Mouse (Mus musculus) stomach, embryonic 15.5 days (tissue): ENCODE measurements around the gene Cdh4. TPM values are rescaled to one million over a fixed set of nuclear protein-coding genes. Genes with fewer than 3 reads are reported as not detected.

Source experiments
- ATAC-seq: fragments of 200-750 bp; cut with Nextera tagmentation; 2 replicates; pipeline ENCODE4 v1.8.0; 2017; ENCODE audit warnings: low read depth, moderate number of reproducible peaks, moderate TSS enrichment; ENCODE audit not compliant: insufficient read depth, low FRiP score
- H3K27ac ChIP-seq: fragments of 300-500 bp; sonication (generic); 2 replicates; pipeline ENCODE4 v1.5.1; 2015; ENCODE audit warnings: mild to moderate bottlenecking, inconsistent platforms
- H3K27me3 ChIP-seq: fragments of 300-500 bp; sonication (generic); replicated peaks from 2 replicates; pipeline ENCODE4 v1.6.1; 2015; ENCODE audit warnings: inconsistent platforms
- H3K36me3 ChIP-seq: fragments of 300-500 bp; sonication (generic); 2 replicates; pipeline ENCODE4 v1.6.1; 2015; ENCODE audit warnings: inconsistent platforms
- H3K4me1 ChIP-seq: fragments of 300-500 bp; sonication (generic); 2 replicates; pipeline ENCODE4 v1.6.1; 2015; ENCODE audit warnings: inconsistent platforms
- H3K4me2 ChIP-seq: fragments of 300-500 bp; sonication (generic); 2 replicates; pipeline ENCODE4 v1.6.1; 2015; ENCODE audit warnings: mild to moderate bottlenecking, inconsistent platforms
- H3K4me3 ChIP-seq: fragments of 300-500 bp; sonication (generic); replicated peaks from 2 replicates; pipeline ENCODE4 v1.5.1; 2015; ENCODE audit warnings: inconsistent platforms
- H3K9ac ChIP-seq: fragments of 300-500 bp; sonication (generic); 2 replicates; pipeline ENCODE4 v1.6.1; 2015; ENCODE audit warnings: inconsistent platforms
- H3K9me3 ChIP-seq: fragments of 300-500 bp; sonication (generic); 2 replicates; pipeline ENCODE4 v1.6.1; 2016; ENCODE audit warnings: inconsistent platforms
- WGBS: fragments of 180-500 bp; shearing (Covaris S2); methylation state at CpG from one replicate; pipeline ENCODE4 v1.1.7; 2015; 5-methylcytosine and 5-hydroxymethylcytosine counted together
- polyA plus RNA-seq: library from polyadenylated mRNA; unstranded; fragments of >200 nt; fragmentation: Nextera tagmentation; extraction: Ambion mirVana; gene quantifications from 2 replicates; pipeline ENCODE4 v1.2.1, GENCODE M21; 2015

Cdh4 gene
- polyA plus RNA-seq, 1 experiment from 2014 or later, result 3.6 TPM

DNA sequence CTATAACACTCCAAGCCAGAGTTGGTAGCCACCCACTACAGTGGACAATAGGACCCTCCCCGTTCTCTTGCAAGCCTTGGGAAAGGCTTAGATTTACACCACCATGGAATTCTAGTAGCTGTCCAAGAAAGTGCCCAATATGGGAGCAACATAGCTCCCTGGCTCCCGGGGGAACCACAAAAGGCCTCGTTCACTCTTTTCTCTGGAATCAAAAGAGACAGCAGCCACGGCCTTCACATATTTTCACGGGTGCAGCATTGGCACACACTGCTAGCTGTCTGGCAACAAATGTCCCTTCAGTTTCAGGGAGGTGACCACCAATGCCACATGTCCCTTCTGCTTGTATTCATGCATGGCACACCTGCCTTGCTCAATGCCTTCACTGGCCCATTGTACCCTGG lies 38.6 kb downstream of the Cdh4 start:
- Histone ChIP-seq H3K4me1 (no peaks in the 10 kb centered on the region), H3K4me2 (no peak overlapping the region), H3K4me3 (no peak overlapping the region), H3K9ac (no peak overlapping the region), H3K27ac (no peak overlapping the region), H3K9me3 (no peaks in the 10 kb centered on the region), H3K36me3 (no peaks in the 10 kb centered on the region), H3K27me3 (no peaks in the 10 kb centered on the region)
- ATAC-seq, result no peak
- WGBS, result 81% methylated on average over 5 of the region's 5 CpGs

DNA sequence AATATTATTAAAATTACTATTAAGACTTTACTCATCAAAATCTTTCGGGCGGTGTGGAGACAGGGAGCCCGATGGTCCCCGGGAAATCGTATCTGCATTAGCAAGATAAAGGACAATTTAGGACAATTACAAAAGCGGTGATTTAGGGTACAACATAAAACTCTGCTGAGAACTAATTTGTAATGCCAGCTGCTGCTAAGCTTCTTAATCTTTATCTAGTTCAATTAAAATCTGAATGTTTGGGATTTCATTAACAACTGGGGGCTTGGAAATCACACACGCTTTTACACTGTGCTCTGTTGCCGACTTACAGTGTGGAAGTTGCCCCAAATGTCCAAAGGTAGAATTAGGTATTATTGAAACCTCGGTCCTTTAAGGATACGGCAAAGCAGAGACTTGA lies 39.1 kb downstream of the Cdh4 start:
- ATAC-seq, result no peak
- no peaks in the 10 kb centered on the region for H3K4me1 ChIP-seq

DNA sequence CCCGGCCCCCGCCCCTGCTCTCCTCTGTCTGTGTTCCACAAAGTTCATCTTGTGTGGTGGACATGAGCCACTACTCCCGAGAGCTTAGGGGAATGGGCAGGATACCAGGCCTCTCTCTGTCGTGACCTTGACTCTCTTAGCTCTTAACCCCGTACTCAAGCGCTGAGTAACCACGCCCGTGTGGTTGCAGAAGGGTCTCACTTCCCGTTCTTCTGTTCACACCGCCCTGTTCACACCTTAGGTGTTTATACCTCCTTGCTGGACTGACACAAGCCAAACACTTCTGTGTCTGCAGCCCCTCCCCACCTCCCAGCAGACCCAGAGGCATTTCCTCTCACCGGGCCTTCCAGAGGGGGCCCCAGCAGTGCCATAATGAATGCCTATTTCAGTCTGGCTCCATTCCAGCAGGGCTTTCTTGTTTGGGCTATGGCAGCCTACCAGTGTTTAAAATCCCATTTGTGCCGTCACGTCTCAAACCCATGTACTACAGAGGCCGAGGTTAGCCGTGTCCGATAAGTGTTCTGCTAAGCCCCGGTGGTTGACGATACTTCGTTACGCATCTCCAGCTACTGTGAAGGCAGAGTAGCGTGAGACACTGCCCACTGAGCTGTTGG lies 46.4 kb downstream of the Cdh4 start:
- Histone ChIP-seq H3K27me3 (no peaks in the 10 kb centered on the region), H3K4me1 (no peaks in the 10 kb centered on the region), H3K4me2 (no peak overlapping the region), H3K36me3 (no peaks in the 10 kb centered on the region), H3K27ac (no peak overlapping the region), H3K9ac (no peak overlapping the region), H3K9me3 (no peaks in the 10 kb centered on the region), H3K4me3 (no peak overlapping the region)
- WGBS, result 66% methylated on average over 21 of the region's 21 CpGs
- no peak; the same call in 1 of the 2 replicates for ATAC-seq

More for the DNA sequence above, 39.1 kb downstream of the Cdh4 start:
- 90% methylated on average over 10 of the region's 10 CpGs for WGBS
- no peak overlapping the region for H3K4me2 ChIP-seq
- H3K27me3 ChIP-seq, result no peaks in the 10 kb centered on the region
- H3K27ac ChIP-seq, result no peak overlapping the region
- H3K9me3 ChIP-seq, result no peaks in the 10 kb centered on the region
- H3K9ac ChIP-seq, result no peak overlapping the region
- no peak overlapping the region for H3K4me3 ChIP-seq
- H3K36me3 ChIP-seq, result no peaks in the 10 kb centered on the region

DNA sequence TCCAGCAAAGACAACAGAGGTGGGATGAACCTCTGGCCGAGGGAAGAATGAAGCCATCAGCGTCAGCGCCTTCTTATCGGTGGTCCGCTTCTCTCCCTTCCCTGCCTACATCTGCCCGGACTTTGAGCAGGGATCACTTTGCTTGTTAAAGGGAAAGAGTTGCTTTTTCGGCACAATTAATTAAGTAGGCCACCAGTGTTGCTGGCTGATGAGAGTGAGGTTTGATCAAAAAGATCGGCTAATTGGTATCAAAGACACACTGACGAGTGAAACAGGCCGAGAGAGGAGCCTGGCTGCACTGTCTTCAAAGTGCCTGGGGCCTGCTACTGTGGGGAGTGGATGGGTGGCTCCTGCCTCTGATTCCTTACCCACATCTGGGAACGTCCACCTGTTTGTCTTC lies 49.7 kb downstream of the Cdh4 start:
- Histone ChIP-seq H3K9me3 (no peaks in the 10 kb centered on the region), H3K27ac (no peak overlapping the region), H3K4me1 (no peaks in the 10 kb centered on the region), H3K4me3 (no peak overlapping the region), H3K4me2 (no peak overlapping the region), H3K27me3 (no peaks in the 10 kb centered on the region), H3K9ac (no peak overlapping the region), H3K36me3 (no peaks in the 10 kb centered on the region)
- WGBS, result 71% methylated on average over 11 of the region's 11 CpGs
- no peak for ATAC-seq

DNA sequence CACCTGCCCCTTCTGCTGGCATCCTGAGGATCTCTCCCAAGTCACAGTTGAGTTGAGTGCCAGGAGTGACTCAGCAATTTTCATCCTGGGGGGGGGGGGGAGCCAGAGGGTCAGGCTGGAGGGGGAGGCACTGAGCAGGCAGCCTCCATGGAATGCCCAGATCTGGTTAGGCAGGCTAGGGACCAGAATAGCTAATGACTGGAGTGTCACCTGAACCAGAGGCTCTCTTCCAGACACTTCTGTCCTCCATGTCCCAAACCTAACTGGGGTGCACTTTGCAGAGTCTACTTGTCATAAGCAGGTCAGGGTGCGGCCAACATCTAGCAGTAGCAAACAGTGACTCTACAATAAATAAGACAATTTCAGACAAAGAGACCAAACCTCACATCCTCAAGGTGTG lies 52.0 kb downstream of the Cdh4 start:
- no peaks in the 10 kb centered on the region for H3K4me1 ChIP-seq
- ATAC-seq, result no peak
- H3K27ac ChIP-seq, result no peak overlapping the region
- 96% methylated on average over 1 of the region's 1 CpGs for WGBS
- no peak overlapping the region for H3K4me3 ChIP-seq
- H3K9me3 ChIP-seq, result no peaks in the 10 kb centered on the region
- H3K27me3 ChIP-seq, result no peaks in the 10 kb centered on the region
- no peak overlapping the region for H3K4me2 ChIP-seq
- H3K9ac ChIP-seq, result no peak overlapping the region
- no peaks in the 10 kb centered on the region for H3K36me3 ChIP-seq

DNA sequence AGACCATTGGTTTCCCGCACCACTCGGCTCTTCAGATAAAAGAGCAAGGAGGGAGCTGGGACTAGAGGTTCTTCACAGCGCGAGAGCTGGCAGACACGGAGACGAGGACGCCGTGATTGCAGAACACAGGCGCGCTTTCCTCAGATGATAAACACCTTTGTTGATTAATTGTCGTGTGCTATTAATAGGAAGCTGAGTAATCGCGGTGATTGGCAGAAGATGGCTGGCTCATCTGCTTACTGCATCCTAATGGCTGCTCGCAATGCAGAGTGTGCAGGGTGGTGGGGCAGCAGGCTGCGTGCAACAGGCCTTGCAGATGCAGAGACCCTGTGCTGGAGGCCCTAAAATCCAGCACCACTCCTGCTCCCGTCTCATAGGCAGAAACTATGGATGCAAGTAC lies 68.2 kb downstream of the Cdh4 start:
- H3K27me3 ChIP-seq, result no peaks in the 10 kb centered on the region
- H3K4me3 ChIP-seq, result no peak overlapping the region
- H3K4me2 ChIP-seq, result no peak overlapping the region
- 74% methylated on average over 16 of the region's 16 CpGs for WGBS
- H3K9ac ChIP-seq, result no peak overlapping the region
- no peak overlapping the region for H3K27ac ChIP-seq
- no peaks in the 10 kb centered on the region for H3K9me3 ChIP-seq
- ATAC-seq, result no peak
- no peaks in the 10 kb centered on the region for H3K36me3 ChIP-seq
- no peaks in the 10 kb centered on the region for H3K4me1 ChIP-seq

DNA sequence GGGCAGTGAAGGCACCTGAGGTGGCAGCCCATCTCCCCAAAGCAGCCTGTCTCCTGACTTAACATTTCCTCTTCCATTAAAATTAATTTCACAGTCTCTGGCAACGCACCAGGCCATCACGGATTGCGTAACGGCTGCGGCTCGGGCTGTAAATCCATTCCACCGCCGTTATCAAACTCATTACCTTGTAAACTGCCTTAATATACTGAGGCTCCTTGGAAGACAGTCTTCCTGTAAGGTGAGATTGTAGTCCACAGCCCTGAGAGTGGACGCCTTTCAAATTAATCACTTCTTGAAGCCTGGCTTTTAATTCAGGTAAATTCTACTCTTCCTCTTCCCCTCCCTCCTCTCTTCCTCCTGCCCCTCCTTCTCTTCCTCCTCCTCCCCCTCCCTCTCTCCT lies 74.3 kb downstream of the Cdh4 start:
- Histone ChIP-seq H3K4me1 (no peaks in the 10 kb centered on the region), H3K27ac (no peak overlapping the region), H3K4me3 (no peak overlapping the region), H3K4me2 (no peak overlapping the region), H3K27me3 (no peaks in the 10 kb centered on the region), H3K9ac (no peak overlapping the region), H3K36me3 (no peaks in the 10 kb centered on the region), H3K9me3 (no peaks in the 10 kb centered on the region)
- 83% methylated on average over 9 of the region's 9 CpGs for WGBS
- ATAC-seq, result no peak

DNA sequence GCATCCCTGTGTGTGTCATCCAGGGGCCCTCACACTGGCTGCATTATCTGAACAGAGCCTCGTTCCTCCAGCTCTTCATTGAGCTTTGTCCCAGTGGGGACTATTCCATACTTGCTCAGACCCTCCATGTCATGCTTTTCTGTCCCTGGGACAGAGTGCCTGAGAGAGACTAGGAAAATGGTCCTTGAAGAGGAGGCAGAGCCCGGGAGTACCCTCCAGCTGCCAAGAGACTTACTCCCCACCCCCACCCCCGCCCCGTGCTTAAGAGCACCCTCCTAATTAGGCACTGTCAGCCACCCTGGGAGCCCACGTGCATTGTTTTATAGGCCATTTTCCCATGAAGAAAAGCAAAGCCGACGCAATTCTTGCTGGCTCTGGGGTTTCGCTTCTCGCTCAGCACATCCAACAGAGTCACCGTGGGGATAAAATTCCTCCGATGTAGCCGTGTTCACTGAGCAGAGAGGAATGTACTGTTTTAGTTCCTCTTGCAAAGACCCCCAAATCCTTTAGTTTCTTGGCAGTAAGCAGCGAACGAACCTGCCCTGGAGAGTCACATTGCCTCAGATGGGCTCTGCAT lies 76.3 kb downstream of the Cdh4 start:
- H3K36me3 ChIP-seq, result no peaks in the 10 kb centered on the region
- H3K9ac ChIP-seq, result no peak overlapping the region
- no peaks in the 10 kb centered on the region for H3K27me3 ChIP-seq
- 49% methylated on average over 14 of the region's 14 CpGs for WGBS
- H3K4me3 ChIP-seq, result no peak overlapping the region
- H3K9me3 ChIP-seq, result no peaks in the 10 kb centered on the region
- no peak overlapping the region for H3K4me2 ChIP-seq
- H3K4me1 ChIP-seq, result no peaks in the 10 kb centered on the region
- no peak overlapping the region for H3K27ac ChIP-seq
- no peak for ATAC-seq

DNA sequence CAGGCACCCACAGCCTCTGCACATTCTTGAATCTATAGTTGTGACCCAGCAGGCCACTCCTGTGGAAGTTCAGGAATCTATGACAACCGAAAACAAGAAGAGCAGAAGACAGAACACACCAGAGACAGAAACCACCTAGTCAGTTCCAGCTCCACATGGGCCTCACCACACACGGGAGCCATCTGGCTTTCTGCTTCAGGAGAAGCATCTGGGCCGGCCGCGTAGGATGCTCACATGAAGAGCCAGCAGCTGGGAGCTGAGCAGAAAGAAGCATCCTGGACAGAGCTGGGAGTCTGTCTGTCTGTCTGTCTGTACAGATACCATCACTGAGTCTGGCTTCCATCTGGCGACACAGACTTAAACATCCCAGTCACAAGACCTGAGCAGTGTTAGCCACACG lies 76.9 kb downstream of the Cdh4 start:
- Histone ChIP-seq H3K27me3 (no peaks in the 10 kb centered on the region), H3K4me2 (no peak overlapping the region), H3K4me1 (no peaks in the 10 kb centered on the region)

DNA sequence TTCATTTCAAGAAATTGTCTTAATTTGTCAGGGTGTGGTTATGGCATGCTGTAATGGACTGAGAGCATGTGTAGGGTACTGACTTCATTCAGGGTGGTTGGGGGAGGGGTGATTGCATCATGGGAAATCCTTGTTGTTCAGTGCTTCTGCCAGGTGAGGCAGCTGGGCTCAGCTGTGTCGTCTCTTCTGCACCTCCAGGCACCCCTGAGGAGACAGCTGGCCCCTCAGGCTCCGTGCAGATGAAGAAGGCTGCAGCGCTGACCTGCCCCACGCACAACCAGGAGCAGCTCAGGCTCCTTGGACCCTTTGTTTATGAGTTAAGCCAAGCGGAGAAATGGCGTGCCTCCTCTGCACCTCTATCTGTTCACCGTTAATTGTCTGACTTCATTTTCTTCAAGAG lies 77.7 kb downstream of the Cdh4 start:
- Histone ChIP-seq H3K9ac (no peak overlapping the region), H3K36me3 (no peaks in the 10 kb centered on the region), H3K4me1 (no peaks in the 10 kb centered on the region), H3K9me3 (no peaks in the 10 kb centered on the region), H3K4me3 (no peak overlapping the region), H3K4me2 (no peak overlapping the region), H3K27ac (no peak overlapping the region), H3K27me3 (no peaks in the 10 kb centered on the region)
- no peak for ATAC-seq
- WGBS, result 47% methylated on average over 7 of the region's 7 CpGs

More for the DNA sequence above, 76.9 kb downstream of the Cdh4 start:
- Histone ChIP-seq H3K27ac (no peak overlapping the region), H3K9ac (no peak overlapping the region), H3K4me3 (no peak overlapping the region), H3K9me3 (no peaks in the 10 kb centered on the region), H3K36me3 (no peaks in the 10 kb centered on the region)
- 78% methylated on average over 7 of the region's 7 CpGs for whole genome bisulfite sequencing
- no peak for ATAC-seq

DNA sequence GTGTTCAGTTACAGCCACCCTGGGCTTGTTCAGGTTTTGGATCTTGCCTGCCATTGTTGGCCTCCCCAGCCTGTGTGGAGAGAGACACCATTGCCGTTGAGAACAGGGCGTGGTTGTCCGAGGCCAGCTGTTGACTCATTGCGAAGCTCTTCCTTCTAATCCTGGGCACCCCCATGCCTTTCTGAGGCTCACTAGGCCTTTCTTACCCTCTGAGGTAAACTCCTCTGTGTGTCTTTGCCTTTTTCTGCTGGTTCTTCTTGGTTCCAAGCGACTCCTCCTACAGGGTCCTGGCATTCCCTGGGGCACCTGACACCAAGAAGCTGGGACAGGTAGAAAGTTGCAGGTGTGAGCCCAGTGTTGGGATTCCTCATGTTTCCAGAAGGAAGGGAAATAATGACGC lies 78.7 kb downstream of the Cdh4 start:
- WGBS, result 85% methylated on average over 6 of the region's 6 CpGs
- no peak overlapping the region for H3K4me2 ChIP-seq
- H3K4me1 ChIP-seq, result no peaks in the 10 kb centered on the region
- no peak overlapping the region for H3K9ac ChIP-seq
- H3K4me3 ChIP-seq, result no peak overlapping the region
- H3K9me3 ChIP-seq, result no peaks in the 10 kb centered on the region
- no peak overlapping the region for H3K27ac ChIP-seq
- H3K27me3 ChIP-seq, result no peaks in the 10 kb centered on the region
- no peaks in the 10 kb centered on the region for H3K36me3 ChIP-seq
- no peak for ATAC-seq

DNA sequence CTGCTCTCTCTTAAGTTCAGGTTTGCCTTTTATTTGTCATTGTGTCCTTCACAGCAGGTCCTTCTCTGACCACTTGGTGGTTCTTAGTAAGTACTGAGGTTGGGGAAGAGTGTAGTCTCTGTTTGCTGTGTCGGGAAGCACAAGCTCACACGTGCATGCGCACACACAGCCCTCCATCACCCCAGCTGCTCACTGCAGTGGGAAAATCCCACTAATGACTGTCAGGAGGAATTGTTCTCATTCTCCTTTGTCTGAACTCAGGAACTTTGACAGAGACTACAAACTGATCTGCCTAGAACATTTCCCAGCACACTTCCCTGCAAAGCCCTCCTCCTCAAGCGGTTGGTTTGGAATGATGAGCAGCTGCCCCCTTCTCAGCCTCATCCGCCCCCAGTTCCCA lies 79.2 kb downstream of the Cdh4 start:
- Histone ChIP-seq H3K4me1 (no peaks in the 10 kb centered on the region), H3K9me3 (no peaks in the 10 kb centered on the region), H3K4me2 (no peak overlapping the region), H3K9ac (no peak overlapping the region), H3K36me3 (no peaks in the 10 kb centered on the region), H3K27ac (no peak overlapping the region), H3K4me3 (no peak overlapping the region), H3K27me3 (no peaks in the 10 kb centered on the region)
- no peak for ATAC-seq
- WGBS, result 61% methylated on average over 5 of the region's 5 CpGs

DNA sequence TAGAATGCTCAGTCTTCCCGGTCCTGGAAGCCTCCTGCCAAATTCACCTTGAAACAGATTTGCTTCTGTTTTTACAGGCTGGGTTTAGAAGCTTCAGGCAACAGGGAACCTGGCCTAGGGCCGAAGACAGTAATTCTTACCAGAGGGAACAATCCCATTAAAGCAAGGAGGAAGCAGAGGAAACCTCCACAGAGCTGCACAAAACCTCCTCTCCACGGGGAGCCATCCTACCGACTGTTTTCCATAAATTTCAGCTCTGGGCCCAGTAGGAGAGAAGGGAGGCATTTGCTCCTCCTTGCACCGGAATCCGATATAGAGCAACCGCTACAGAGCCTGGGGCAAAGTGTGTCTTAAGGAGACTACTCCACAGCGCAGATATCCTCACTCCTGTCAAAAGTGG lies 79.9 kb downstream of the Cdh4 start:
- H3K36me3 ChIP-seq, result no peaks in the 10 kb centered on the region
- H3K4me1 ChIP-seq, result no peaks in the 10 kb centered on the region
- no peaks in the 10 kb centered on the region for H3K9me3 ChIP-seq
- no peak overlapping the region for H3K27ac ChIP-seq
- no peak for ATAC-seq
- H3K9ac ChIP-seq, result no peak overlapping the region
- no peak overlapping the region for H3K4me3 ChIP-seq
- H3K4me2 ChIP-seq, result no peak overlapping the region
- WGBS, result 44% methylated on average over 8 of the region's 8 CpGs
- H3K27me3 ChIP-seq, result no peaks in the 10 kb centered on the region
